Mouse (Mus musculus) kidney, postnatal 0 days (tissue): Measurements from ENCODE around the gene Il5. TPM values are rescaled to one million over a fixed set of nuclear protein-coding genes. Genes with fewer than 3 reads are reported as not detected.
A peak's percentile ranks its signal among the peaks of the same experiment; 100 is the strongest.
"Not testable (repeated sequence)": the region's sequence is repeated elsewhere in the genome, so short reads cannot be mapped to it uniquely, and the experiment has no call there.

ENCODE experiments used
- ATAC-seq: fragments of 200-750 bp; cut with Nextera tagmentation; replicated peaks from 2 replicates; pipeline ENCODE4 v1.8.0; 2017; ENCODE audit warnings: low read depth, moderate number of reproducible peaks, moderate TSS enrichment, moderate library complexity; ENCODE audit not compliant: low FRiP score
- DNase-seq: peaks from one replicate; pipeline ENCODE4 v3.0.0-alpha.2; 2016; ENCODE audit warnings: low spot score
- H3K27ac ChIP-seq: fragments of 300-500 bp; sonication (generic); 2 replicates; pipeline ENCODE4 v1.5.1; 2014; ENCODE audit warnings: mild to moderate bottlenecking
- H3K27me3 ChIP-seq: fragments of 300-500 bp; sonication (generic); 2 replicates; pipeline ENCODE4 v1.6.1; 2014; ENCODE audit warnings: low read length, mixed read lengths; ENCODE audit not compliant: insufficient read depth
- H3K36me3 ChIP-seq: fragments of 300-500 bp; sonication (generic); 2 replicates; pipeline ENCODE4 v1.6.1; 2014; ENCODE audit warnings: low read length, mixed read lengths; ENCODE audit not compliant: insufficient read depth
- H3K4me1 ChIP-seq: fragments of 300-500 bp; sonication (generic); replicated peaks from 2 replicates; pipeline ENCODE4 v1.6.1; 2014; ENCODE audit warnings: antibody characterized with exemption, low read length, mixed read lengths; ENCODE audit not compliant: insufficient read depth
- H3K4me2 ChIP-seq: fragments of 300-500 bp; sonication (generic); 2 replicates; pipeline ENCODE4 v1.6.1; 2014; ENCODE audit warnings: mild to moderate bottlenecking, low read length, moderate library complexity, mixed read lengths
- H3K4me3 ChIP-seq: fragments of 300-500 bp; sonication (generic); replicated peaks from 2 replicates; pipeline ENCODE4 v1.5.1; 2014; ENCODE audit warnings: low read depth, low read length
- H3K9ac ChIP-seq: fragments of 300-500 bp; sonication (generic); 2 replicates; pipeline ENCODE4 v1.6.1; 2014; ENCODE audit warnings: low read depth, low read length
- H3K9me3 ChIP-seq: fragments of 300-500 bp; sonication (generic); replicated peaks from 2 replicates; pipeline ENCODE4 v1.6.1; 2016; ENCODE audit warnings: low read length, inconsistent platforms, mixed read lengths
- CTCF ChIP-seq: IDR thresholded peaks from 2 replicates; pipeline ENCODE4 v1.5.1; 2016; ENCODE audit warnings: antibody characterized with exemption, low read depth, mild to moderate bottlenecking, moderate library complexity
- WGBS: fragments of 180-500 bp; shearing (Covaris S2); extraction: QIAGEN DNeasy Blood & Tissue Kit; methylation state at CpG from one replicate; pipeline ENCODE4 v1.1.7; 2014; 5-methylcytosine and 5-hydroxymethylcytosine counted together
- polyA plus RNA-seq: library from polyadenylated mRNA; unstranded; fragments of >200 nt; fragmentation: Nextera tagmentation; extraction: Ambion mirVana; gene quantifications from 2 replicates; pipeline ENCODE4 v1.2.1, GENCODE M21; 2015

Gene Il5
- polyA plus RNA-seq, 1 experiment from 2014 or later, result not detected

- 59% methylated on average over 4 of the region's 4 CpGs for WGBS
- Histone ChIP-seq H3K36me3 (no peaks in the 10 kb centered on the region), H3K4me3 (no peak overlapping the region), H3K27me3 (no peaks in the 10 kb centered on the region), H3K4me1 (no peaks in the 10 kb centered on the region), H3K27ac (no peak overlapping the region), H3K9me3 (no peaks in the 10 kb centered on the region), H3K9ac (no peak overlapping the region), H3K4me2 (no peak overlapping the region)
- no peak for TF ChIP-seq CTCF
- ATAC-seq (no peak), DNase-seq (no peak)
These were observed 28.7 kb downstream of the Il5 start for GRCm38 (mm10) chr11:53749306-53749705.

GRCm38 (mm10) chr11:53749716-53750352 is 29.2 kb downstream of the Il5 start:
- Histone ChIP-seq H3K9ac (no peak overlapping the region), H3K9me3 (no peaks in the 10 kb centered on the region), H3K4me2 (no peak overlapping the region), H3K4me1 (no peaks in the 10 kb centered on the region), H3K27ac (no peak overlapping the region), H3K4me3 (no peak overlapping the region), H3K27me3 (no peaks in the 10 kb centered on the region), H3K36me3 (no peaks in the 10 kb centered on the region)
- ATAC-seq (no peak), DNase-seq (no peak)
- 53% methylated on average over 5 of the region's 5 CpGs for WGBS
- no peak for TF ChIP-seq CTCF

GRCm38 (mm10) chr11:53755011-53755595 is 34.5 kb downstream of the Il5 start:
- ATAC-seq, result no peak

GRCm38 (mm10) chr11:53757612-53758011 is 37.0 kb downstream of the Il5 start:
- Histone ChIP-seq H3K4me1 (peaks cover 28% of the 10 kb centered on the region), H3K9me3 (no peaks in the 10 kb centered on the region), H3K27me3 (no peaks in the 10 kb centered on the region), H3K4me3 (no peak overlapping the region), H3K4me2 (no peak overlapping the region), H3K9ac (no peak overlapping the region), H3K36me3 (no peaks in the 10 kb centered on the region), H3K27ac (no peak overlapping the region)
- ATAC-seq (no peak), DNase-seq (no peak)
- WGBS, result 89% methylated on average over 4 of the region's 4 CpGs
- TF ChIP-seq CTCF, result no peak

More at GRCm38 (mm10) chr11:53755011-53755595, 34.5 kb downstream of the Il5 start:
- Histone ChIP-seq H3K4me3 (no peak overlapping the region), H3K27me3 (no peaks in the 10 kb centered on the region), H3K4me2 (no peak overlapping the region), H3K9ac (no peak overlapping the region), H3K36me3 (no peaks in the 10 kb centered on the region), H3K4me1 (peaks cover 14% of the 10 kb centered on the region; the same call in 1 of the 2 replicates), H3K9me3 (no peaks in the 10 kb centered on the region), H3K27ac (no peak overlapping the region)
- 77% methylated on average over 12 of the region's 12 CpGs for WGBS
- TF ChIP-seq CTCF, result no peak
- DNase-seq, result no peak

GRCm38 (mm10) chr11:53758033-53758432 is 37.4 kb downstream of the Il5 start:
- H3K4me2 ChIP-seq, H3K36me3 ChIP-seq, H3K4me3 ChIP-seq, H3K27ac ChIP-seq, H3K9me3 ChIP-seq, ATAC-seq, H3K9ac ChIP-seq, H3K27me3 ChIP-seq: not testable (repeated sequence)
- peak; percentile 33 for DNase-seq
- TF ChIP-seq CTCF, result peak; percentile 59; the same call in 1 of the 2 replicates
- H3K4me1 ChIP-seq, result peaks cover 30% of the 10 kb centered on the region
- WGBS, result 74% methylated on average over 9 of the region's 9 CpGs

- 40% methylated on average over 6 of the region's 6 CpGs for WGBS
- ATAC-seq, result no peak
- H3K9me3 ChIP-seq, result no peaks in the 10 kb centered on the region
- H3K27me3 ChIP-seq, result no peaks in the 10 kb centered on the region
- H3K4me1 ChIP-seq, result peaks cover 39% of the 10 kb centered on the region
- no peaks in the 10 kb centered on the region for H3K36me3 ChIP-seq
- peak overlapping the region; percentile 32 for H3K27ac ChIP-seq
- peak; percentile 66 for TF ChIP-seq CTCF
- H3K9ac ChIP-seq, result no peak overlapping the region; the same call in 1 of the 2 replicates
- H3K4me3 ChIP-seq, result no peak overlapping the region
- H3K4me2 ChIP-seq, result no peak overlapping the region
- DNase-seq, result peak; percentile 65
These were observed 38.3 kb downstream of the Il5 start for GRCm38 (mm10) chr11:53758791-53759351.
